Mouse (Mus musculus) liver, adult 2 months (tissue): ENCODE results near the gene Mrtfb.

Source experiments
- CTCF ChIP-seq: fragments of 200-500 bp; IDR thresholded peaks from 2 replicates; pipeline ENCODE4 v1.5.1; 2011; ENCODE audit warnings: low read depth, low read length, control low read depth
- POLR2A ChIP-seq: fragments of 200-500 bp; IDR thresholded peaks from 2 replicates; pipeline ENCODE4 v1.6.1; 2011; ENCODE audit warnings: low read length, control low read depth; ENCODE audit not compliant: insufficient read depth; ENCODE audit errors: extremely low read depth

DNA sequence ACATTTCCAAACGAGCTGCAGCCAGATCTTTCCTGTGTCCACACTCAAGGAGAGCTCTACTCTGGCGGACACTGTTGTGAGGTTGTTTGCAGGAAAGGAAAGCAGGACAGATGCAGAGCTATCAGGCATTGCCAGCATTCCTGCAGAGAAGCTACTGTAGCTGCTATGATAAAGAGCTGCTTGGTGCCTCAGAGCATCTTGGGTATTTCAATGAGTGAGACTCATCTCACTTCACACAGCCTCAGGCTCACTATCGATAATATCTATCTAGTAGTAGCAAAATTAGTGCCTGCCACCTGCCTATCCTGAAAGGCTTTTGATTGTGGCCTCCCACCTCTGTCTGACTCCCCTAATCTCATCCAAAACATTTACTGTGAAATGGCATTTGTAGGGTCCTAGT lies 73.4 kb downstream of the Mrtfb start:
- TF ChIP-seq POLR2A, result no peak
- TF ChIP-seq CTCF, result no peak
